Mouse (Mus musculus) Patski (cell line): Measurements from ENCODE around the gene Tbcd. TPM values are rescaled to one million over a fixed set of nuclear protein-coding genes. Genes with fewer than 3 reads are reported as not detected.

Source experiments
- ATAC-seq: fragments of 100-300 bp; one replicate; pipeline ENCODE4 v1.8.0; 2021
- CTCF ChIA-PET: fragments of 350-600 bp; sonication (Branson Sonifier 250); formaldehyde crosslinking; loops from one replicate; lab custom pipeline; 2022; ENCODE audit warnings: inconsistent platforms; lab: Charles Lee
- POLR2A ChIA-PET: fragments of 350-600 bp; sonication (Branson Sonifier 250); formaldehyde crosslinking; loops from one replicate; lab custom pipeline; 2022; ENCODE audit warnings: antibody characterized with exemption, inconsistent platforms; lab: Charles Lee
- DNase-seq: peaks from one replicate; pipeline ENCODE4 v3.0.0-alpha.2; 2011; ENCODE audit warnings: low read depth, low spot score
- H3K27me3 ChIP-seq: fragments of 371-371 bp; one replicate; pipeline ENCODE4 v1.5.1; 2021
- CTCF ChIP-seq: fragments of 100-300 bp; IDR thresholded peaks from one replicate; pipeline ENCODE4 v1.5.1; 2021
- in situ Hi-C: fragments of 300-500 bp; cut with MboI; formaldehyde crosslinking; loops from 3 replicates; pipeline ENCODE4 v1.11.1; 2018; ENCODE audit warnings: low pct_unique_long_range_greater_than_20kb, mixed read lengths
- polyA plus RNA-seq: library from polyadenylated mRNA; unstranded; gene quantifications from one replicate; pipeline ENCODE4 v1.2.3, GENCODE M21; 2021

The Tbcd gene
- polyA plus RNA-seq, 1 experiment from 2014 or later, result 57.5 TPM

GRCm38 (mm10) chr11:121475699-121476415 lies 24.1 kb downstream of the Tbcd start:
- peak; percentile 66 for ATAC-seq
- ChIA-PET CTCF (interaction anchor here (0.7 to 1.9 kb wide), 4 partner anchors 8 to 332 kb away, joined by 3 to 9 read pairs (median 6); no protein-coding TSS in a partner anchor), POLR2A (no interaction called here)

DNA sequence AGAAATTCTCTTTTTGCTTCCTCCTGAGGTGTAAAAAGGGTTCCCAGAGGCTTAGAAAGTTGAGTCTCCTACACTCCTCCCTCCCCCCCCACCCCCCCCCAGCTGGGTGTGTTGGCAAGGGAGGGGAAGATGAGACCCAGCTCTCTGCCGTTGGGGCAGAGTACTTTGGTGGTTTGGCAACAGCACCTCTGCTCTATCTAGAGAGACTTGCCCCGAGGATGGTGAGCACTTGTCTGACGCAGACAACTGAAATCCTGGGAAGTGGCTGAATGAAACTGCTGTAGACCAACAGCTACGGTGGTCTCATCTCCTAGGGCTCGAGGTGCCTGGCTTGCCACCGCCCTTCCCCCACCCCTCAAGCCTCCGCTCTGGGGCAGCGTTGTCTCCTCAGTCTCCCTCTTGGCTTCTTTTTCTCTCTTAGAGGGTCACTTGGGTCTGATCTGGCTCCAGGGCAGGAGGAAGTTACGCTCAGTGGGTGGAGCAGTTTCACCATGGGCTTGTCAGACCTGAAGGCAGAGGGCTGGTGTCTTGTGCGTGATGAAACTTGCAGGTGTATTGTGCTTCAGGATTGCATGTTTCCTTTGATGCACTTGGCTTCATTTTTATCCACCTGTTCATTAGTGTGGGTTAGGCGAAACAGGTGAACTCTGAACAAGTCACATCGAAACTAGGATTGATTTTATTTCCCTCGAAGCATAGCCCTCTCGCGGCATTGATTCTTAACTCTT lies 27.9 kb downstream of the Tbcd start:
- in situ Hi-C loops, result loop anchor here (5.0 kb wide), 1 partner anchor 328 kb away; no protein-coding TSS in a partner anchor
- no peak for TF ChIP-seq CTCF
- DNase-seq (no peak), ATAC-seq (no peak)
- ChIA-PET CTCF (interaction anchor here (1.5 kb wide), 1 partner anchor 11 kb away, joined by 4 read pairs; no protein-coding TSS in a partner anchor), POLR2A (no interaction called here)
- H3K27me3 ChIP-seq, result no peaks in the 10 kb centered on the region

More at GRCm38 (mm10) chr11:121475699-121476415, 24.1 kb downstream of the Tbcd start:
- peak; percentile 96 for TF ChIP-seq CTCF
- peak; percentile 24 for DNase-seq
- no peaks in the 10 kb centered on the region for H3K27me3 ChIP-seq
- in situ Hi-C loops, result loop anchor here (5.0 kb wide), 1 partner anchor 331 kb away; no protein-coding TSS in a partner anchor

DNA sequence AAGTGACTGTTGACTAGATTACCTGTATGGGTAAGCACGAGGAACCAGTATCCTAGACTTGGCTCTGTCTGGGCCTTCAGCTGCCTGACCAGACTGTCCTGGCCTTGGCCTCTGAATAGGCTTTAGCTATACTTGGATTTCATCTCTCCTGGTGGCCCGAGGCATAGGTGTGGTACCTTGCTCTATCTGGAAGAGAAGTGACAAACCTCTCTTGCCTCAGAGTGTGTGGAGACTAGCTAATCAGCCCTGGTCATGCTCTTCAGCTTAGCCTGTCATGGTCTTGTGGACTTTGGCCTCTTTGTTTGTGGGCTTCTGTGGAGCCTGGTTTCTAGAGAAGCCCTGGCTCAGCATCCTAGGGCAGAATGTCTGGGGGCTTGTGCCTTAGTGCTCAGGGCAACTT lies 29.4 kb downstream of the Tbcd start:
- no peak for TF ChIP-seq CTCF
- in situ Hi-C loops, result no loop called here
- H3K27me3 ChIP-seq, result no peaks in the 10 kb centered on the region
- ChIA-PET CTCF (no interaction called here), POLR2A (no interaction called here)
- ATAC-seq (no peak), DNase-seq (no peak)

GRCm38 (mm10) chr11:121485882-121486281 lies 34.1 kb downstream of the Tbcd start:
- no peak for TF ChIP-seq CTCF
- H3K27me3 ChIP-seq, result no peaks in the 10 kb centered on the region
- in situ Hi-C loops, result no loop called here
- ATAC-seq (no peak), DNase-seq (no peak)
- POLR2A ChIA-PET, result no interaction called here
- CTCF ChIA-PET, result no interaction called here

DNA sequence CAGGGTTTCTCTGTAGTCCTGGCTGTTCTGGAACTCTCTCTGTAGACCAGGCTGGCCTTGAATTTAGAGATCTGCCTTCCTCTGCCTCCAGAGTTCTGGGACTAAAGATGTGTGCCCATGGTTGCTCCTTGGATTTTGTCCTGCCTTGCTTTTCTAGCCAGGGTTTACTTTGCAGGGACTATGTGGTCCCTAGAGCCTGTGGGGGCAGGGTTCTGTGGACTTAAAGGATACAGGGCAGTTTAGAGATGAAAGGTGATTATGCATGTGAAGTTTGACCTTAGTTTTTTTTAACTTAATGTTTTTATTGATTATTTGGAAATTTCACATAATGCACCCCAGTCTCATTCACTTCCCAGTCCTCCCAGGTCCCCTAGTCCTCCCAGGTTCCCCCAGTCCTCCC lies 38.9 kb downstream of the Tbcd start:
- no peak for DNase-seq
- in situ Hi-C loops, result no loop called here
- no peak for TF ChIP-seq CTCF
- ATAC-seq, result no peak
- ChIA-PET POLR2A (no interaction called here), CTCF (no interaction called here)
- H3K27me3 ChIP-seq, result no peaks in the 10 kb centered on the region

DNA sequence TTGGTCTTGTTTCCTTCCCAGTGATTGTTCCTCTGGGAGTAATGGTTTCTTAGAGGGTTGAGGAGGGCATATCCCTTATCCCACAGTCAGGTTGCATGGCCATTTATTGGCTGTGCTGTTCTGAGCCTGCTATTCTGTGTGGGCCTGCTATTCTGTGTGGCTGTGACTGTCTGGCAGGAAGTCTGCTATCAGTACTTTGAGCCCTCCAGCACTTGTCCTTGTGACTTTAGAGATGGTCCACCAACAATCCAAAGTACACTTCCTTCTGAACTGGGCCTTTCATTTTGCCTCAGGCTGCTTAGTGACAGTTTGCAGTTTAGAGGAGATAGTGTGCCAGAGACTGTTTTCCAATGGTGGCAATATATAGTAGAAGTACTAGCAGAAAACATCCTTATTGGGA lies 48.8 kb downstream of the Tbcd start:
- DNase-seq (no peak), ATAC-seq (no peak)
- TF ChIP-seq CTCF, result no peak
- in situ Hi-C loops, result no loop called here
- H3K27me3 ChIP-seq, result no peaks in the 10 kb centered on the region
- POLR2A ChIA-PET, result no interaction called here
- CTCF ChIA-PET, result no interaction called here

GRCm38 (mm10) chr11:121501525-121501924 lies 49.8 kb downstream of the Tbcd start:
- in situ Hi-C loops, result no loop called here
- ChIA-PET POLR2A (interaction anchor here (1.1 kb wide), 1 partner anchor 19 kb away, joined by 4 read pairs; no protein-coding TSS in a partner anchor), CTCF (interaction anchor here (1.0 kb wide), 1 partner anchor 17 kb away, joined by 3 read pairs; no protein-coding TSS in a partner anchor)
- ATAC-seq, result no peak
- TF ChIP-seq CTCF, result no peak
- no peaks in the 10 kb centered on the region for H3K27me3 ChIP-seq
- no peak for DNase-seq

DNA sequence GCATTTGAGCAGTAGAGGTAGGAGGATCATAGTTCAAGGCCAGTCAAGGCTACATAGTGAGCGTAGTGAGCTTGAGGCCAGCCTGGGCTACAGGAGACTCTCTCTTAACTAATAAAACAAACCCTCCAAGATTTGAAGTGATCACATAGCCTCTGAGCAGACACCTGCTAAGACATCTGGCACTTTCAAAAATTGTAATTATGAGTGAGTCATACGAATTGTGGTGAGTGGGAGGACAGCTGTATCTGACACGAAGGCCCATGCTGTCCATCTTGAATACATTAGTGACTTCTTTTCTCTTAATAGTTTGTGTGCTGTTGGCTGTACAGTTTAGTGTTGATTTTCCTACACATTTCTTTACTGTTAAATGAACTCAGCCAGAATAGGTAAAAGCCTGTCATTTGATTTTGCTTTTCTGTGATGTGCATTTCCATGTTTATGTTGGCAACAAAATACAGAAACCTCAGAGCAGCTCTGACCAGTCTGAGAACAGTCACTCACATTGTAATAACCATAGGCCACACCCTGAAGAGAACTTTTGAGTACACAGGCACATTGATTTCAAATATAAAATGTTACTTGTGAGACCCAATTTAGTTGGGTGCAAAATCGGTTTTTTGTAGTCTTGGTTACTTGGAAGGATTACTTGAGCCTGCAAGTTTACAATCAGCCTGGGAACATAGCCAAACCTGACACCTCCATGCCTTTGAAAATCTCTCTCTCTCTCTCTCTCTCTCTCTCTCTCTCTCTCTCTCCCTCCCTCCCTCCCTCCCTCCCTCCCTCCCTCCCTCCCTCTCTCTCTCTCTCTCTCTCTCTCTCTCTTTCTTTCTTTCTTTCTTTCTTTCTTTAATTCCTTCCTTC lies 50.5 kb downstream of the Tbcd start:
- H3K27me3 ChIP-seq, result no peaks in the 10 kb centered on the region
- POLR2A ChIA-PET, result interaction anchor here (0.5 to 1.1 kb wide), 2 partner anchors 18 to 411 kb away, joined by 3 to 4 read pairs; no protein-coding TSS in a partner anchor
- in situ Hi-C loops, result no loop called here
- TF ChIP-seq CTCF, result no peak
- DNase-seq, result peak; percentile 1
- ATAC-seq, result no peak
- CTCF ChIA-PET, result interaction anchor here (1.0 kb wide), 1 partner anchor 16 kb away, joined by 3 read pairs; no protein-coding TSS in a partner anchor

GRCm38 (mm10) chr11:121508478-121508877 lies 56.7 kb downstream of the Tbcd start:
- in situ Hi-C loops, result no loop called here
- ChIA-PET CTCF (no interaction called here), POLR2A (interaction anchor here (0.7 kb wide), 1 partner anchor 40 kb away, joined by 4 read pairs; no protein-coding TSS in a partner anchor)
- no peak for DNase-seq
- TF ChIP-seq CTCF, result no peak
- ATAC-seq, result no peak
- no peaks in the 10 kb centered on the region for H3K27me3 ChIP-seq
